Mouse (Mus musculus): Measurements from ENCODE around the gene Sparc. TPM values are rescaled to one million over a fixed set of nuclear protein-coding genes. Genes with fewer than 3 reads are reported as not detected.

Sparc gene
- polyA plus RNA-seq, 1 experiment from 2014 or later, result 316 TPM

GRCm38 (mm10) chr11:55413416-55413796 lies 9.6 kb downstream of the Sparc start:
- Histone ChIP-seq H3K4me3 (replicated peaks; ENCODE audit: low read length) (no peak overlapping the region), H3K36me3 (ENCODE audit: control insufficient read depth, insufficient read depth) (no peaks in the 10 kb centered on the region), H3K9me3 (ENCODE audit: control insufficient read depth, low read length) (no peaks in the 10 kb centered on the region), H3K9ac (replicated peaks; ENCODE audit: low read depth, low read length) (no peak overlapping the region), H3K4me1 (replicated peaks; ENCODE audit: control insufficient read depth, insufficient read depth, low read length) (peaks cover 8% of the 10 kb centered on the region), H3K4me2 (ENCODE audit: low read length) (no peak overlapping the region), H3K27me3 (replicated peaks; ENCODE audit: control insufficient read depth, insufficient read depth, low read length) (no peaks in the 10 kb centered on the region), H3K27ac (ENCODE audit: low read length) (no peak overlapping the region)
- no peak for ATAC-seq
- WGBS, result 93% methylated on average over 2 of the region's 2 CpGs

- H3K27ac ChIP-seq (ENCODE audit: low read length), result no peak overlapping the region
- no peak for ATAC-seq
- 95% methylated on average over 10 of the region's 10 CpGs for WGBS
Measured at GRCm38 (mm10) chr11:55412680-55413415, 10.1 kb downstream of the Sparc start.

GRCm38 (mm10) chr11:55412034-55412433 lies 10.9 kb downstream of the Sparc start:
- H3K27me3 ChIP-seq (replicated peaks; ENCODE audit: control insufficient read depth, insufficient read depth, low read length), result no peaks in the 10 kb centered on the region
- no peak overlapping the region for H3K9ac ChIP-seq (replicated peaks; ENCODE audit: low read depth, low read length)
- no peaks in the 10 kb centered on the region for H3K36me3 ChIP-seq (ENCODE audit: control insufficient read depth, insufficient read depth)
- H3K4me1 ChIP-seq (replicated peaks; ENCODE audit: control insufficient read depth, insufficient read depth, low read length), result no peaks in the 10 kb centered on the region
- H3K4me3 ChIP-seq (replicated peaks; ENCODE audit: low read length), result no peak overlapping the region
- ATAC-seq, result no peak
- H3K27ac ChIP-seq (ENCODE audit: low read length), result no peak overlapping the region
- H3K4me2 ChIP-seq (ENCODE audit: low read length), result no peak overlapping the region
- no peaks in the 10 kb centered on the region for H3K9me3 ChIP-seq (ENCODE audit: control insufficient read depth, low read length)
- WGBS, result 93% methylated on average over 7 of the region's 7 CpGs

More at GRCm38 (mm10) chr11:55412680-55413415, 10.1 kb downstream of the Sparc start:
- H3K27me3 ChIP-seq (replicated peaks; ENCODE audit: control insufficient read depth, insufficient read depth, low read length), result no peaks in the 10 kb centered on the region
- peaks cover 2% of the 10 kb centered on the region for H3K4me1 ChIP-seq (replicated peaks; ENCODE audit: control insufficient read depth, insufficient read depth, low read length)
- H3K4me2 ChIP-seq (ENCODE audit: low read length), result no peak overlapping the region
- no peaks in the 10 kb centered on the region for H3K9me3 ChIP-seq (ENCODE audit: control insufficient read depth, low read length)
- H3K9ac ChIP-seq (replicated peaks; ENCODE audit: low read depth, low read length), result no peak overlapping the region
- H3K4me3 ChIP-seq (replicated peaks; ENCODE audit: low read length), result no peak overlapping the region
- H3K36me3 ChIP-seq (ENCODE audit: control insufficient read depth, insufficient read depth), result no peaks in the 10 kb centered on the region

- H3K9ac ChIP-seq (replicated peaks; ENCODE audit: low read depth, low read length), result no peak overlapping the region
- H3K36me3 ChIP-seq (ENCODE audit: control insufficient read depth, insufficient read depth), result no peaks in the 10 kb centered on the region
- H3K27ac ChIP-seq (ENCODE audit: low read length), result no peak overlapping the region
- no peak overlapping the region for H3K4me3 ChIP-seq (replicated peaks; ENCODE audit: low read length)
- ATAC-seq, result no peak
- H3K4me2 ChIP-seq (ENCODE audit: low read length), result no peak overlapping the region
- H3K27me3 ChIP-seq (replicated peaks; ENCODE audit: control insufficient read depth, insufficient read depth, low read length), result no peaks in the 10 kb centered on the region
- no peaks in the 10 kb centered on the region for H3K9me3 ChIP-seq (ENCODE audit: control insufficient read depth, low read length)
- 79% methylated on average over 3 of the region's 3 CpGs for WGBS
- no peaks in the 10 kb centered on the region for H3K4me1 ChIP-seq (replicated peaks; ENCODE audit: control insufficient read depth, insufficient read depth, low read length)
Measured at GRCm38 (mm10) chr11:55410502-55410901, 12.5 kb downstream of the Sparc start.

- Histone ChIP-seq H3K4me3 (replicated peaks; ENCODE audit: low read length) (no peak overlapping the region), H3K27me3 (replicated peaks; ENCODE audit: control insufficient read depth, insufficient read depth, low read length) (no peaks in the 10 kb centered on the region), H3K27ac (ENCODE audit: low read length) (no peak overlapping the region), H3K4me1 (replicated peaks; ENCODE audit: control insufficient read depth, insufficient read depth, low read length) (no peaks in the 10 kb centered on the region), H3K9ac (replicated peaks; ENCODE audit: low read depth, low read length) (no peak overlapping the region), H3K36me3 (ENCODE audit: control insufficient read depth, insufficient read depth) (no peaks in the 10 kb centered on the region), H3K4me2 (ENCODE audit: low read length) (no peak overlapping the region), H3K9me3 (ENCODE audit: control insufficient read depth, low read length) (no peaks in the 10 kb centered on the region)
- no peak for ATAC-seq
- 92% methylated on average over 3 of the region's 3 CpGs for WGBS
Measured at GRCm38 (mm10) chr11:55410005-55410404, 13.0 kb downstream of the Sparc start.

- Histone ChIP-seq H3K36me3 (ENCODE audit: control insufficient read depth, insufficient read depth) (no peaks in the 10 kb centered on the region), H3K27ac (ENCODE audit: low read length) (no peak overlapping the region), H3K4me2 (ENCODE audit: low read length) (no peak overlapping the region), H3K4me3 (replicated peaks; ENCODE audit: low read length) (no peak overlapping the region), H3K4me1 (replicated peaks; ENCODE audit: control insufficient read depth, insufficient read depth, low read length) (no peaks in the 10 kb centered on the region), H3K9ac (replicated peaks; ENCODE audit: low read depth, low read length) (no peak overlapping the region), H3K9me3 (ENCODE audit: control insufficient read depth, low read length) (no peaks in the 10 kb centered on the region), H3K27me3 (replicated peaks; ENCODE audit: control insufficient read depth, insufficient read depth, low read length) (no peaks in the 10 kb centered on the region)
- no peak for ATAC-seq
- WGBS, result 98% methylated on average over 4 of the region's 4 CpGs
Measured at GRCm38 (mm10) chr11:55407133-55407532, 15.8 kb downstream of the Sparc start.

- H3K36me3 ChIP-seq (ENCODE audit: control insufficient read depth, insufficient read depth), result no peaks in the 10 kb centered on the region
- ATAC-seq, result no peak
- H3K4me1 ChIP-seq (replicated peaks; ENCODE audit: control insufficient read depth, insufficient read depth, low read length), result no peaks in the 10 kb centered on the region
- H3K4me2 ChIP-seq (ENCODE audit: low read length), result no peak overlapping the region
- no peaks in the 10 kb centered on the region for H3K27me3 ChIP-seq (replicated peaks; ENCODE audit: control insufficient read depth, insufficient read depth, low read length)
- no peak overlapping the region for H3K27ac ChIP-seq (ENCODE audit: low read length)
- H3K4me3 ChIP-seq (replicated peaks; ENCODE audit: low read length), result no peak overlapping the region
- H3K9me3 ChIP-seq (ENCODE audit: control insufficient read depth, low read length), result no peaks in the 10 kb centered on the region
- WGBS, result 89% methylated on average over 8 of the region's 8 CpGs
- H3K9ac ChIP-seq (replicated peaks; ENCODE audit: low read depth, low read length), result no peak overlapping the region
Measured at GRCm38 (mm10) chr11:55405601-55406469, 17.1 kb downstream of the Sparc start.

GRCm38 (mm10) chr11:55404659-55405457 lies 18.1 kb downstream of the Sparc start:
- Histone ChIP-seq H3K27me3 (replicated peaks; ENCODE audit: control insufficient read depth, insufficient read depth, low read length) (no peaks in the 10 kb centered on the region), H3K36me3 (ENCODE audit: control insufficient read depth, insufficient read depth) (no peaks in the 10 kb centered on the region), H3K9ac (replicated peaks; ENCODE audit: low read depth, low read length) (no peak overlapping the region), H3K4me3 (replicated peaks; ENCODE audit: low read length) (no peak overlapping the region), H3K4me1 (replicated peaks; ENCODE audit: control insufficient read depth, insufficient read depth, low read length) (no peaks in the 10 kb centered on the region), H3K4me2 (ENCODE audit: low read length) (no peak overlapping the region), H3K9me3 (ENCODE audit: control insufficient read depth, low read length) (no peaks in the 10 kb centered on the region), H3K27ac (ENCODE audit: low read length) (no peak overlapping the region)
- 88% methylated on average over 9 of the region's 9 CpGs for WGBS
- no peak for ATAC-seq

GRCm38 (mm10) chr11:55400863-55401262 lies 22.1 kb downstream of the Sparc start:
- Histone ChIP-seq H3K4me3 (replicated peaks; ENCODE audit: low read length) (no peak overlapping the region), H3K4me1 (replicated peaks; ENCODE audit: control insufficient read depth, insufficient read depth, low read length) (no peaks in the 10 kb centered on the region), H3K9ac (replicated peaks; ENCODE audit: low read depth, low read length) (no peak overlapping the region), H3K27ac (ENCODE audit: low read length) (no peak overlapping the region), H3K9me3 (ENCODE audit: control insufficient read depth, low read length) (no peaks in the 10 kb centered on the region), H3K4me2 (ENCODE audit: low read length) (no peak overlapping the region), H3K36me3 (ENCODE audit: control insufficient read depth, insufficient read depth) (no peaks in the 10 kb centered on the region), H3K27me3 (replicated peaks; ENCODE audit: control insufficient read depth, insufficient read depth, low read length) (no peaks in the 10 kb centered on the region)
- no peak for ATAC-seq
- WGBS, result 98% methylated on average over 2 of the region's 2 CpGs

Measured in forebrain, embryonic 16.5 days (tissue).